Mouse (Mus musculus) embryonic facial prominence, embryonic 14.5 days (tissue): ENCODE measurements at regions not wholly inside any gene's neighbourhood (a gene's known extent, or its start where the extent isn't known, plus 50 kb on each side); places are given as distances from the start of the nearest gene placed in this dataset.

ENCODE experiments used
- ATAC-seq: fragments of 200-750 bp; cut with Nextera tagmentation; 2 replicates; pipeline ENCODE4 v1.8.0; 2017; ENCODE audit warnings: low read depth, moderate number of reproducible peaks, moderate TSS enrichment
- DNase-seq: peaks from one replicate; pipeline ENCODE4 v3.0.0-alpha.2; 2015; ENCODE audit warnings: low spot score
- H3K27ac ChIP-seq: fragments of 300-500 bp; sonication (generic); replicated peaks from 2 replicates; pipeline ENCODE4 v1.5.1; 2014; ENCODE audit warnings: low read depth, mild to moderate bottlenecking, low read length, moderate library complexity
- H3K27me3 ChIP-seq: fragments of 300-500 bp; sonication (generic); replicated peaks from 2 replicates; pipeline ENCODE4 v1.6.1; 2014; ENCODE audit warnings: low read length; ENCODE audit not compliant: control insufficient read depth, insufficient read depth
- H3K36me3 ChIP-seq: fragments of 300-500 bp; sonication (generic); 2 replicates; pipeline ENCODE4 v1.6.1; 2014; ENCODE audit warnings: low read length, mixed read lengths; ENCODE audit not compliant: control insufficient read depth, insufficient read depth
- H3K4me1 ChIP-seq: fragments of 300-500 bp; sonication (generic); 2 replicates; pipeline ENCODE4 v1.6.1; 2014; ENCODE audit warnings: antibody characterized with exemption, low read length; ENCODE audit not compliant: control insufficient read depth, insufficient read depth
- H3K4me2 ChIP-seq: fragments of 300-500 bp; sonication (generic); 2 replicates; pipeline ENCODE4 v1.6.1; 2014; ENCODE audit warnings: low read depth, mild to moderate bottlenecking, low read length, moderate library complexity, mixed read lengths
- H3K4me3 ChIP-seq: fragments of 300-500 bp; sonication (generic); 2 replicates; pipeline ENCODE4 v1.5.1; 2014; ENCODE audit warnings: low read depth, mild to moderate bottlenecking, low read length
- H3K9ac ChIP-seq: fragments of 300-500 bp; sonication (generic); 2 replicates; pipeline ENCODE4 v1.6.1; 2014; ENCODE audit warnings: low read depth, mild to moderate bottlenecking, low read length, moderate library complexity, mixed read lengths
- H3K9me3 ChIP-seq: fragments of 300-500 bp; sonication (generic); 2 replicates; pipeline ENCODE4 v1.6.1; 2016; ENCODE audit warnings: low read length; ENCODE audit not compliant: control insufficient read depth
- WGBS: fragments of 180-500 bp; shearing (Covaris S2); extraction: QIAGEN DNeasy Blood & Tissue Kit; methylation state at CpG from one replicate; pipeline ENCODE4 v1.1.7; 2014; 5-methylcytosine and 5-hydroxymethylcytosine counted together

DNA sequence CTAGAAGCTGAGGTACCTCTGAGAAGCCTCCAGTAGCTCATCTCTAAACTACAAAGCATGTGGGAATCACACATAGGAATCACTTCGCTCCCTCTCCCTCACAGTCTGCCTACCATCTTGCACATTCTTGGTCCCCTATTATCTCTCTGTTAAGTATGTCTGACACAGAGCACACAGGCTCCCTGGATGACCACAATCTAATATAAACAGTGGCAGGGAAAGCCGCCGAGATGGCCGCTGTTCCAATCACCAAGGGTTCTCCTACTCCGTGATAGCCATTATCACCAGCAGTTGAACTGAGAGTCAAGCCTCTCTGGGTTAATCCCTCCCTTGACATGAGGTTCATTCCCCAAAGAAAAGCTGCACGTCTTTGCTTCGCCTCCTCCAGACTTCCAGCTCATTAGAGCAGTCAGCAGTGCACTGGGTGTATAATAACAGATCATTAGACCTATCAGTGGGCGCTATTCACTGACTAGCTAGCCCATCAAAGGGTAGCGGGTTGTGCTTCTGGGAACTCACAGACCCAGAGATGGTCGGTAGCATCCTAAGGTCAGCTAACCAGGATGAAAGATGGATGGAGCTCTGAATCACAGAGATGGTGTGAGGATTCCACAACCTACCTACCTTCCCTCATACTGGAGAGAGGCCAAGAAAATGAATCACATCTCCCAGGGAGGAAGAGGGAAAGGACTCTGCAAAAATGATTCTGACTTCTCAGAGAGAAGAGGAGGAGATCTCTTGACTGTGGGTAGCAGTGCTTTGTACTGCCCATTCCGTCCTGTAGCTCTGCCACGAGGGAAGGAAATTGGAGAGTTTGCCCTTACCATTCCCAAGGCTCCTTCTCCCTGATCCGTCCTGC is 130.9 kb downstream of the Hs3st3b1 start:
- H3K36me3 ChIP-seq: no peaks in the 10 kb centered on the region
- 69% methylated on average over 13 of the region's 13 CpGs for WGBS
- no peak overlapping the region for H3K27ac ChIP-seq
- ATAC-seq (no peak), DNase-seq (peak; percentile 23)
- no peaks in the 10 kb centered on the region; the same call in 1 of the 2 replicates for H3K27me3 ChIP-seq
- peaks cover 15% of the 10 kb centered on the region for H3K4me1 ChIP-seq
- no peak overlapping the region for H3K4me3 ChIP-seq
- H3K9me3 ChIP-seq: no peaks in the 10 kb centered on the region
- no peak overlapping the region for H3K9ac ChIP-seq
- H3K4me2 ChIP-seq: no peak overlapping the region

DNA sequence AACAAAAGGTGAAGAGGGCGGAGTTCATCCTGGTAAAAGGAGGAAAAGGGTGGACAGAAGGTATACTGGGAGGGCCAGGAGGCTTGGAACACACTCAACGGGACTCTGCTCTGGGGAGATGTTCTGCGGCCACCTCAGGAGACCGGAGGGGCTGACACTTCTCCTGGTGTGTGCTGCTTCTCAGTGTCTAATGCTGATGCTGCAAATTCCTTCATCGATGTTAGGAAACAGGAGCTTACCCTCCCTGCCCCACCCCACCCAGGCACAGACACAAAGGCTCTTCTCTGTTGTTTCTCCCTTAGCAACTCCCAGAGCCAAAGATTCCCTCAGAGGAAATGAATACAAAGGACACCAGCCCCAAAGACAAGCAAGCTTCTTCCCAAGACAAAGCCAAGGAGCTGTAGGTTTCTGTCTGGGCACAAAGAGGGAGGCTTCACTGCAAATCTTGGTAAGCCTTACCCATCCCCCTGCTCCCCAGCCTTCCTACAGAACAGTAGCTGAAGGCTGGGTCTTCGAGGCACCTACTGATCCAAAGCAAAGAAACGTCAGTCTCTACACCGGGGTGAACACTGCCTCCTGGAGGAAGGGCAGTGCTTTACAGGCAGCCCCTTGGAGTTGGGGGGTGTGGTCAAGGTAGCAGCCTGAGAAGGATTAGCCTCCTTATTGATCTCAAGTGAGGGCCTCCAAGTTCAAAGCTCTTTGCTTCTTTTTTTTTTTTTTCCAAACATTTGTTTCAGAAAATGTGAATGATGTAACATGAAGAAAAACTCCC is 128.2 kb downstream of the Hs3st3b1 start:
- H3K4me2 ChIP-seq: no peak overlapping the region
- H3K36me3 ChIP-seq: no peaks in the 10 kb centered on the region
- H3K4me3 ChIP-seq: no peak overlapping the region
- H3K27ac ChIP-seq: no peak overlapping the region
- peaks cover 15% of the 10 kb centered on the region for H3K4me1 ChIP-seq
- DNase-seq (no peak), ATAC-seq (no peak)
- H3K9ac ChIP-seq: no peak overlapping the region
- 71% methylated on average over 8 of the region's 8 CpGs for WGBS
- 0 out of 2 replicates have a peak, but pooled peaks cover 8% of the 10 kb centered on the region for H3K9me3 ChIP-seq
- H3K27me3 ChIP-seq: no peaks in the 10 kb centered on the region; the same call in 1 of the 2 replicates

DNA sequence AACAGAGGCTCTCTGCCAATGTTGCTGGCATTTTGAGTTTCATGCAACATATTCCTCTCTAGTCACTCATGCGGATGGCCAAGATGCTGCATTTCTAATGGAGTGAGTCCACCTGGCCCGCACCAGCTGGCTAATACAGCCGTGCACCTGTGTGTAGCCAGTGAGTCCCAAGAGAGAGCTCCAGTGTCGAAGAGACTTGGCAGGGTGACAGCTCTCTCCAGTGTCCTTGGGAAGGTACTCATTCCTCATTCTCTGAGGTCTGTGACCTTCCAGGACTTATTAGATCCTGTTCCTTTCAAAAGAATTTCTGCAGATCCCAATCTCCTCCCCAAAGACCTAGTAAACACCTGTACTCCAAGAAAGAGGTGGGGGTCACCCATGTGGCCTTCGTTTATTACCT is 109.9 kb downstream of the Hs3st3b1 start:
- Histone ChIP-seq H3K9me3 (no peaks in the 10 kb centered on the region), H3K27me3 (no peaks in the 10 kb centered on the region), H3K4me2 (no peak overlapping the region), H3K4me1 (no peaks in the 10 kb centered on the region), H3K9ac (no peak overlapping the region), H3K36me3 (no peaks in the 10 kb centered on the region), H3K27ac (no peak overlapping the region), H3K4me3 (no peak overlapping the region)
- WGBS: 67% methylated on average over 5 of the region's 5 CpGs
- DNase-seq: no peak
- ATAC-seq: no peak

GRCm38 (mm10) chr11:63822847-63823246 is 99.2 kb downstream of the Hs3st3b1 start:
- ATAC-seq (no peak), DNase-seq (no peak)
- H3K4me2 ChIP-seq: no peak overlapping the region
- no peaks in the 10 kb centered on the region for H3K36me3 ChIP-seq
- 81% methylated on average over 4 of the region's 4 CpGs for whole genome bisulfite sequencing
- H3K9me3 ChIP-seq: no peaks in the 10 kb centered on the region
- H3K9ac ChIP-seq: no peak overlapping the region
- H3K27me3 ChIP-seq: no peaks in the 10 kb centered on the region
- no peak overlapping the region for H3K4me3 ChIP-seq
- H3K4me1 ChIP-seq: no peaks in the 10 kb centered on the region
- no peak overlapping the region for H3K27ac ChIP-seq

GRCm38 (mm10) chr11:63827271-63827762 is 94.8 kb downstream of the Hs3st3b1 start:
- H3K9ac ChIP-seq: no peak overlapping the region
- WGBS: 78% methylated on average over 6 of the region's 6 CpGs
- no peaks in the 10 kb centered on the region for H3K36me3 ChIP-seq
- H3K27me3 ChIP-seq: no peaks in the 10 kb centered on the region
- no peak overlapping the region for H3K4me2 ChIP-seq
- no peak overlapping the region for H3K4me3 ChIP-seq
- ATAC-seq: no peak
- H3K27ac ChIP-seq: no peak overlapping the region
- H3K9me3 ChIP-seq: no peaks in the 10 kb centered on the region
- H3K4me1 ChIP-seq: no peaks in the 10 kb centered on the region
- DNase-seq: no peak

DNA sequence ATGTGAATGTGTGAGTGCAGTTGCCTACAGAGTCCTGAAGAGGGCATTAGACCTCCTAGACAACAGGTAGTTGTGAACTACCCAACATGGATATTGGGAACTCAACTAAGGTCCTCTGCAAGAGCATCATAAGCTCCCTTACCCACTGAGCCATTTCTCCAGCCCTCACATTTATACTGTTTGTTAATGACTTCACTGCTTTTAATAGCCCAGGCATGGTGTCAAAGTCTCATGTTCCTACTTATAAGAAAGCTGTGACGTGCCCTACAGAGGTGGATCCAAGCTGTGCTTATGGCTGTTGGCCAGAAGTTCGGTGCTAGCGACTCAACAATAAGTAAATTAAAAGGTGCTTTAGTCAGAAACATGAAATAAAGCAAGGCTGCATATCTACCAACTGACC is 88.6 kb downstream of the Hs3st3b1 start:
- ATAC-seq (no peak), DNase-seq (no peak)
- 82% methylated on average over 3 of the region's 3 CpGs for WGBS

GRCm38 (mm10) chr11:63834140-63834539 is 88.0 kb downstream of the Hs3st3b1 start:
- ATAC-seq: no peak
- Histone ChIP-seq H3K4me1 (no peaks in the 10 kb centered on the region), H3K9ac (no peak overlapping the region), H3K4me2 (no peak overlapping the region), H3K27me3 (no peaks in the 10 kb centered on the region), H3K36me3 (no peaks in the 10 kb centered on the region), H3K9me3 (no peaks in the 10 kb centered on the region), H3K27ac (no peak overlapping the region), H3K4me3 (no peak overlapping the region)
- DNase-seq: no peak
- WGBS: 76% methylated on average over 4 of the region's 4 CpGs

More for the DNA sequence above, 88.6 kb downstream of the Hs3st3b1 start:
- no peak overlapping the region for H3K4me2 ChIP-seq
- no peaks in the 10 kb centered on the region for H3K27me3 ChIP-seq
- H3K36me3 ChIP-seq: no peaks in the 10 kb centered on the region
- no peak overlapping the region for H3K9ac ChIP-seq
- H3K9me3 ChIP-seq: no peaks in the 10 kb centered on the region
- no peak overlapping the region for H3K27ac ChIP-seq
- no peaks in the 10 kb centered on the region for H3K4me1 ChIP-seq
- H3K4me3 ChIP-seq: no peak overlapping the region

DNA sequence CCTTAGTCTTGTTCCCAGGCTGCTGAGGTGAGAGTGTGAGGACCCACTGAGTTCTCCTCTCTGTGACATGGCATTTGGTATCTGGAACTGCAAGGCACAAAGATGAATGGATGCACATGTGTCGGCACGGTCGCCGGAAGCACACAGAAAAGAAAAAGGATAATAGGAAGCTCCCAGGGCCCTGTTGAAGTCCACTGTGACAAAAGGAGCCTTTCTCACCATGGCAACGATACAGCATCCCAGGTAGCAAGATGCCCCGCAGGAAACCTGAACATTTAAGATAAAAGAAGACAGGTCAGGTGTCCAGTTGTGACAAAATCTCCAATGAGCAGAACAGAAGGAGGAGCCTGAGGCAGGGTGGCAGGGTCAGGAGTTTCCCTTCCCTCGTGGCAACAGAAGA is 87.5 kb downstream of the Hs3st3b1 start:
- no peak overlapping the region for H3K4me3 ChIP-seq
- H3K27ac ChIP-seq: no peak overlapping the region
- no peaks in the 10 kb centered on the region for H3K27me3 ChIP-seq
- H3K9me3 ChIP-seq: no peaks in the 10 kb centered on the region
- no peak overlapping the region for H3K9ac ChIP-seq
- 66% methylated on average over 7 of the region's 7 CpGs for WGBS
- DNase-seq (no peak), ATAC-seq (no peak)
- no peaks in the 10 kb centered on the region for H3K36me3 ChIP-seq
- H3K4me2 ChIP-seq: no peak overlapping the region
- no peaks in the 10 kb centered on the region for H3K4me1 ChIP-seq
